Comparison of ENCODE assay signal across 8 mouse cellular contexts in genomic region chr10:80051618-80052373, GRCm38 (mm10). TPM values are rescaled to one million over a fixed set of nuclear protein-coding genes. Genes with fewer than 3 reads are reported as not detected.
A peak's percentile ranks its signal among the peaks of the same experiment; 100 is the strongest.
DNase-seq lines count a peak whose midpoint lies in the region; ATAC-seq lines count a peak whose summit lies in the region.

No protein-coding gene starts in this region.

- intact Hi-C loops in heart, postnatal 14 days (cut with DNase I): loop anchor here (5.0 kb wide), 1 partner anchor 64 kb away; the partner anchor contains the start of gene Cnn2

- no peaks in the 10 kb centered on the region for H3K27me3 ChIP-seq in limb, embryonic 11.5 days (ENCODE audit: control insufficient read depth, insufficient read depth, low read length)
- H3K27me3 ChIP-seq in midbrain, embryonic 14.5 days (ENCODE audit: control insufficient read depth, insufficient read depth, low read length): no peaks in the 10 kb centered on the region

- ATAC-seq in limb, embryonic 11.5 days (ENCODE audit: insufficient number of reproducible peaks, low FRiP score, low TSS enrichment, low read depth): no peak
- ATAC-seq in midbrain, embryonic 14.5 days (ENCODE audit: low FRiP score, low TSS enrichment): no peak

- peaks cover 13% of the 10 kb centered on the region for H3K4me1 ChIP-seq in limb, embryonic 11.5 days (ENCODE audit: control insufficient read depth, insufficient read depth, low read length)
- H3K4me1 ChIP-seq in midbrain, embryonic 14.5 days (ENCODE audit: control insufficient read depth, insufficient read depth, low read length): peaks cover 13% of the 10 kb centered on the region; the same call in 1 of the 2 replicates

- H3K9ac ChIP-seq in limb, embryonic 11.5 days (ENCODE audit: low read length): no peak overlapping the region; the same call in 1 of the 2 replicates
- no peak overlapping the region for H3K9ac ChIP-seq in midbrain, embryonic 14.5 days (replicated peaks; ENCODE audit: low read length)

- WGBS in limb, embryonic 11.5 days: 39% methylated on average over 14 of the region's 14 CpGs
- 15% methylated on average over 14 of the region's 14 CpGs for WGBS in midbrain, embryonic 14.5 days

- no peak overlapping the region; the same call in 1 of the 2 replicates for H3K4me3 ChIP-seq in limb, embryonic 11.5 days (ENCODE audit: low read depth, low read length)
- H3K4me3 ChIP-seq in midbrain, embryonic 14.5 days (replicated peaks; ENCODE audit: low read depth, low read length): no peak overlapping the region

- no peaks in the 10 kb centered on the region for H3K9me3 ChIP-seq in limb, embryonic 11.5 days (ENCODE audit: control insufficient read depth, low read length)
- no peaks in the 10 kb centered on the region for H3K9me3 ChIP-seq in midbrain, embryonic 14.5 days (ENCODE audit: control insufficient read depth, low read length)

- no peaks in the 10 kb centered on the region; the same call in 1 of the 2 replicates for H3K36me3 ChIP-seq in limb, embryonic 11.5 days (ENCODE audit: control insufficient read depth, insufficient read depth, low read length)
- H3K36me3 ChIP-seq in midbrain, embryonic 14.5 days (ENCODE audit: control insufficient read depth, insufficient read depth, low read length): peaks cover 14% of the 10 kb centered on the region

- DNase-seq in embryo, embryonic 10 days (ENCODE audit: low spot score): peak; percentile 59
- DNase-seq in embryo, embryonic 9.5 days (ENCODE audit: extremely low spot score): no peak
- DNase-seq in adrenal gland, postnatal 14 days: peak; percentile 90
- DNase-seq in heart, postnatal 14 days: peak; percentile 58 to 67
- DNase-seq in limb, embryonic 11.5 days (ENCODE audit: low spot score): peak; percentile 31
- DNase-seq in midbrain, embryonic 14.5 days: no peak
- DNase-seq in right cerebral cortex, postnatal 14 days: no peak
- no peak for DNase-seq in left cerebral cortex, adult 11 months (ENCODE audit: low spot score)

- H3K4me2 ChIP-seq in limb, embryonic 11.5 days (ENCODE audit: low read depth, severe bottlenecking): 0 out of 2 replicates have a peak overlapping the region, but pooled peaks have one; percentile 2
- no peak overlapping the region for H3K4me2 ChIP-seq in midbrain, embryonic 14.5 days (ENCODE audit: low read length)

- no peak overlapping the region for H3K27ac ChIP-seq in limb, embryonic 11.5 days (replicated peaks; ENCODE audit: low read depth, low read length)
- H3K27ac ChIP-seq in midbrain, embryonic 14.5 days (replicated peaks; ENCODE audit: low read depth, low read length): peak overlapping the region; percentile 41; the same call in 1 of the 2 replicates

RNA-seq across cellular contexts. Expression of gene Gpx4, which starts 4.8 kb away (rescaled TPM):
- 1,329 and 1,354 TPM in 2 replicates for total RNA-seq in adrenal gland, postnatal 14 days (2021)
- total RNA-seq in heart, postnatal 14 days (2021): 100 to 1,000 TPM; 636 to 681 TPM
- 475 and 534 TPM in 2 replicates for polyA plus RNA-seq in limb, embryonic 11.5 days (2014; fragmentation: Nextera tagmentation; extraction: Ambion mirVana)
- 508 and 543 TPM in 2 replicates for polyA plus RNA-seq in midbrain, embryonic 14.5 days (2014; fragmentation: Nextera tagmentation; extraction: Ambion mirVana)

RNA-seq across cellular contexts. Expression of gene Polr2e, which starts 12.2 kb away (rescaled TPM):
- total RNA-seq in adrenal gland, postnatal 14 days (2021): 98.8 and 108 TPM in 2 replicates
- 10 to 100 TPM; 68.6 to 73.5 TPM for total RNA-seq in heart, postnatal 14 days (2021)
- polyA plus RNA-seq in limb, embryonic 11.5 days (2014; fragmentation: Nextera tagmentation; extraction: Ambion mirVana): 294 and 308 TPM in 2 replicates
- 157 and 167 TPM in 2 replicates for polyA plus RNA-seq in midbrain, embryonic 14.5 days (2014; fragmentation: Nextera tagmentation; extraction: Ambion mirVana)

RNA-seq across cellular contexts. Expression of gene Arhgap45, which starts 35.3 kb away (rescaled TPM):
- total RNA-seq in adrenal gland, postnatal 14 days (2021): 6.3 and 27.9 TPM in 2 replicates
- 10 to 100 TPM in 1 of 2 experiments, 1 to 10 TPM in 1; 4.9 to 11.3 TPM for total RNA-seq in heart, postnatal 14 days (2021)
- polyA plus RNA-seq in limb, embryonic 11.5 days (2014; fragmentation: Nextera tagmentation; extraction: Ambion mirVana): 8.5 and 10.8 TPM in 2 replicates
- 0.39 and 1.4 TPM in 2 replicates for polyA plus RNA-seq in midbrain, embryonic 14.5 days (2014; fragmentation: Nextera tagmentation; extraction: Ambion mirVana)

RNA-seq across cellular contexts. Expression of gene Sbno2, which starts 53.6 kb away (rescaled TPM):
- 52.8 and 52.9 TPM in 2 replicates for total RNA-seq in adrenal gland, postnatal 14 days (2021)
- total RNA-seq in heart, postnatal 14 days (2021): 10 to 100 TPM; 13.5 to 14.0 TPM
- 8.1 and 10.8 TPM in 2 replicates for polyA plus RNA-seq in limb, embryonic 11.5 days (2014; fragmentation: Nextera tagmentation; extraction: Ambion mirVana)
- 13.2 and 13.3 TPM in 2 replicates for polyA plus RNA-seq in midbrain, embryonic 14.5 days (2014; fragmentation: Nextera tagmentation; extraction: Ambion mirVana)

RNA-seq across cellular contexts. Expression of gene Abca7, which starts 55.5 kb away (rescaled TPM):
- 18.7 and 20.7 TPM in 2 replicates for total RNA-seq in adrenal gland, postnatal 14 days (2021)
- total RNA-seq in heart, postnatal 14 days (2021): 1 to 10 TPM; 7.0 to 8.5 TPM
- 1.3 and 1.4 TPM in 2 replicates for polyA plus RNA-seq in limb, embryonic 11.5 days (2014; fragmentation: Nextera tagmentation; extraction: Ambion mirVana)
- 3.7 and 4.1 TPM in 2 replicates for polyA plus RNA-seq in midbrain, embryonic 14.5 days (2014; fragmentation: Nextera tagmentation; extraction: Ambion mirVana)

Comparison
In these comparisons a context has a peak if more than half of its experiments do, and no peak if none do; other contexts are left out.
1. DNase-seq: peak in embryo, embryonic 10 days (single experiment), adrenal gland, postnatal 14 days (single experiment), heart, postnatal 14 days (2 of 2) and limb, embryonic 11.5 days (single experiment); none in embryo, embryonic 9.5 days (single experiment), midbrain, embryonic 14.5 days (single experiment), right cerebral cortex, postnatal 14 days (single experiment) and left cerebral cortex, adult 11 months (single experiment).